In genomic region chr3:88114396-88114795, GRCm38 (mm10) we compare ENCODE assay signal across 31 mouse cellular contexts. TPM values are rescaled to one million over a fixed set of nuclear protein-coding genes. Genes with fewer than 3 reads are reported as not detected.
A peak's percentile ranks its signal among the peaks of the same experiment; 100 is the strongest.
DNase-seq lines count a peak whose midpoint lies in the region; ATAC-seq lines count a peak whose summit lies in the region.
"Had no signal": no experiment of that assay in that cellular context is flagged by ENCODE, and none has a peak within 500 bp of the region (broad histone marks: within the 10 kb centered on the region; RNA-seq: fewer than 3 reads in every experiment).

No protein-coding gene starts in this region.

- H3K9me3 ChIP-seq in heart, embryonic 10.5 days = no peaks in the 10 kb centered on the region
- no peaks in the 10 kb centered on the region for H3K9me3 ChIP-seq in heart, embryonic 13.5 days
- no peaks in the 10 kb centered on the region for H3K9me3 ChIP-seq in heart, embryonic 16.5 days (replicated peaks; ENCODE audit: control insufficient read depth, low read length)
- H3K9me3 ChIP-seq: embryonic facial prominence, embryonic 10.5 days; embryonic facial prominence, embryonic 13.5 days; forebrain, embryonic 12.5 days; forebrain, embryonic 15.5 days; hindbrain, embryonic 12.5 days; hindbrain, embryonic 15.5 days had no signal

- no peak overlapping the region for H3K4me2 ChIP-seq in heart, embryonic 13.5 days
- H3K4me2 ChIP-seq in heart, embryonic 16.5 days (ENCODE audit: low read depth, low read length) = no peak overlapping the region
- H3K4me2 ChIP-seq: embryonic facial prominence, embryonic 13.5 days; forebrain, embryonic 12.5 days; forebrain, embryonic 15.5 days; hindbrain, embryonic 12.5 days; hindbrain, embryonic 15.5 days had no signal

- no peaks in the 10 kb centered on the region for H3K27me3 ChIP-seq in heart, embryonic 10.5 days (ENCODE audit: insufficient read depth, poor library complexity, severe bottlenecking)
- no peaks in the 10 kb centered on the region for H3K27me3 ChIP-seq in heart, embryonic 13.5 days (replicated peaks)
- no peaks in the 10 kb centered on the region for H3K27me3 ChIP-seq in heart, embryonic 16.5 days (ENCODE audit: control insufficient read depth, insufficient read depth, low read length)
- H3K27me3 ChIP-seq: embryonic facial prominence, embryonic 13.5 days; forebrain, embryonic 12.5 days; forebrain, embryonic 15.5 days; hindbrain, embryonic 12.5 days; hindbrain, embryonic 15.5 days had no signal

- H3K9ac ChIP-seq in heart, embryonic 13.5 days = peak overlapping the region; percentile 5; the same call in 1 of the 2 replicates
- H3K9ac ChIP-seq in heart, embryonic 16.5 days (ENCODE audit: low read length) = no peak overlapping the region
- H3K9ac ChIP-seq: forebrain, embryonic 12.5 days; forebrain, embryonic 15.5 days; hindbrain, embryonic 12.5 days; hindbrain, embryonic 15.5 days had no signal

- ATAC-seq in heart, embryonic 13.5 days (ENCODE audit: extremely low read depth, insufficient number of reproducible peaks, low FRiP score, low TSS enrichment) = no peak
- ATAC-seq in heart, embryonic 16.5 days (replicated peaks; ENCODE audit: extremely low read depth, insufficient read depth, low FRiP score) = peak; percentile 60
- ATAC-seq: activated CD4-positive, CD25-positive, alpha-beta regulatory T cell, adult 4 months; forebrain, embryonic 15.5 days; intestine, postnatal 0 days had no signal

- intact Hi-C loops in heart, postnatal 25 days (cut with DNase I) = no loop called here
- intact Hi-C loops in heart, postnatal 10 days (cut with DNase I) = loop anchor here (2.0 kb wide), 1 partner anchor 24 kb away; no protein-coding TSS in a partner anchor

- peak; percentile 86 for DNase-seq in heart, embryonic 10.5 days (ENCODE audit: low spot score)
- no peak for DNase-seq in heart, postnatal 25 days (ENCODE audit: low spot score)
- no peak for DNase-seq in heart, adult 8-10 months (ENCODE audit: low spot score)
- no peak for DNase-seq in heart, postnatal 10 days
- DNase-seq: adrenal gland, adult 8-10 months; adrenal gland, postnatal 25 days; cerebellum, adult 11-12 months; cerebellum, adult 8-10 months; cerebellum, postnatal 10 days; cerebellum, postnatal 36 days; embryo, embryonic 11 days; gastrocnemius, postnatal 25 days; kidney, adult 2 months had no signal

- no peak overlapping the region for H3K4me3 ChIP-seq in heart, embryonic 10.5 days
- H3K4me3 ChIP-seq in heart, embryonic 13.5 days = no peak overlapping the region
- no peak overlapping the region for H3K4me3 ChIP-seq in heart, embryonic 16.5 days (ENCODE audit: low read length)
- H3K4me3 ChIP-seq: embryonic facial prominence, embryonic 10.5 days; embryonic facial prominence, embryonic 13.5 days; erythroblast, embryonic 14.5 days; forebrain, embryonic 12.5 days; forebrain, embryonic 15.5 days; hindbrain, embryonic 12.5 days; hindbrain, embryonic 15.5 days had no signal

- H3K4me1 ChIP-seq in heart, embryonic 10.5 days = peaks cover 24% of the 10 kb centered on the region
- peaks cover 14% of the 10 kb centered on the region for H3K4me1 ChIP-seq in heart, embryonic 13.5 days
- H3K4me1 ChIP-seq in heart, embryonic 16.5 days (ENCODE audit: control insufficient read depth, insufficient read depth, low read length) = peaks cover 9% of the 10 kb centered on the region
- H3K4me1 ChIP-seq: embryonic facial prominence, embryonic 10.5 days; embryonic facial prominence, embryonic 13.5 days; forebrain, embryonic 12.5 days; forebrain, embryonic 15.5 days; hindbrain, embryonic 12.5 days; hindbrain, embryonic 15.5 days had no signal

- peaks cover 93% of the 10 kb centered on the region for H3K36me3 ChIP-seq in heart, embryonic 10.5 days
- H3K36me3 ChIP-seq in heart, embryonic 13.5 days = peaks cover 99% of the 10 kb centered on the region
- peaks cover 47% of the 10 kb centered on the region for H3K36me3 ChIP-seq in heart, embryonic 16.5 days (ENCODE audit: control insufficient read depth, insufficient read depth)
- H3K36me3 ChIP-seq: hindbrain, embryonic 15.5 days had no signal

- WGBS in heart, embryonic 10.5 days = 49% methylated on average over 12 of the region's 12 CpGs
- 39% methylated on average over 12 of the region's 12 CpGs for WGBS in heart, embryonic 13.5 days
- WGBS in heart, embryonic 16.5 days = 39% methylated on average over 12 of the region's 12 CpGs

- peak overlapping the region; percentile 76; the same call in 1 of the 2 replicates for H3K27ac ChIP-seq in heart, embryonic 10.5 days
- H3K27ac ChIP-seq in heart, embryonic 13.5 days (replicated peaks) = peak overlapping the region; percentile 74
- peak overlapping the region; percentile 65 for H3K27ac ChIP-seq in heart, embryonic 16.5 days (ENCODE audit: low read length)
- H3K27ac ChIP-seq: embryonic facial prominence, embryonic 10.5 days; embryonic facial prominence, embryonic 13.5 days; forebrain, embryonic 12.5 days; forebrain, embryonic 15.5 days; hindbrain, embryonic 12.5 days; hindbrain, embryonic 15.5 days had no signal

RNA-seq across cellular contexts. Expression of gene Mef2d, which starts 27.8 kb away (rescaled TPM):
- 35.8 and 47.3 TPM in 2 replicates for polyA plus RNA-seq in heart, embryonic 10.5 days (2016; fragmentation: Nextera tagmentation; extraction: Ambion mirVana)
- total RNA-seq in heart, postnatal 25 days (2021) = 100 to 1,000 TPM; 111 to 122 TPM
- 35.5 and 37.1 TPM in 2 replicates for polyA plus RNA-seq in heart, embryonic 13.5 days (2015; fragmentation: Nextera tagmentation; extraction: Ambion mirVana)
- 100 to 1,000 TPM; 125 to 139 (median 131) TPM for total RNA-seq in heart, adult 8-10 months (2022)
- 40.5 and 44.7 TPM in 2 replicates for polyA plus RNA-seq in heart, embryonic 16.5 days (2015; fragmentation: Nextera tagmentation; extraction: Ambion mirVana)
- 100 to 1,000 TPM; 121 to 133 TPM for total RNA-seq in heart, postnatal 10 days (2021)

RNA-seq across cellular contexts. Expression of gene Iqgap3, which starts 32.6 kb away (rescaled TPM):
- polyA plus RNA-seq in heart, embryonic 10.5 days (2016; fragmentation: Nextera tagmentation; extraction: Ambion mirVana) = 22.0 and 27.4 TPM in 2 replicates
- total RNA-seq in heart, postnatal 25 days (2021) = 1 to 10 TPM in 1 of 2 experiments, under 1 TPM in 1; 0.75 to 1.0 TPM
- 22.7 and 24.2 TPM in 2 replicates for polyA plus RNA-seq in heart, embryonic 13.5 days (2015; fragmentation: Nextera tagmentation; extraction: Ambion mirVana)
- under 1 TPM; 0.22 to 0.80 (median 0.45) TPM for total RNA-seq in heart, adult 8-10 months (2022)
- polyA plus RNA-seq in heart, embryonic 16.5 days (2015; fragmentation: Nextera tagmentation; extraction: Ambion mirVana) = 23.6 and 27.8 TPM in 2 replicates
- total RNA-seq in heart, postnatal 10 days (2021) = 10 to 100 TPM; 15.6 to 19.3 TPM

RNA-seq across cellular contexts. Expression of gene Ttc24, which starts 36.3 kb away (rescaled TPM):
- polyA plus RNA-seq in heart, embryonic 10.5 days (2016; fragmentation: Nextera tagmentation; extraction: Ambion mirVana) = 0.14 TPM in 1 of 2 replicates, not detected in the other
- total RNA-seq in heart, postnatal 25 days (2021) = not detected
- not detected in 2 replicates for polyA plus RNA-seq in heart, embryonic 13.5 days (2015; fragmentation: Nextera tagmentation; extraction: Ambion mirVana)
- not detected for total RNA-seq in heart, adult 8-10 months (2022)
- 0.12 and 0.18 TPM in 2 replicates for polyA plus RNA-seq in heart, embryonic 16.5 days (2015; fragmentation: Nextera tagmentation; extraction: Ambion mirVana)
- total RNA-seq in heart, postnatal 10 days (2021) = not detected
- total RNA-seq: adrenal gland, adult 8-10 months; adrenal gland, postnatal 25 days; ES-E14; gastrocnemius, adult 8-10 months; gastrocnemius, postnatal 25 days; hematopoietic stem cell, adult 5-6 weeks had no signal
- polyA plus RNA-seq: activated CD4-positive, CD25-positive, alpha-beta regulatory T cell, adult 4 months; brain, embryonic 14.5 days; cortical plate, adult 2 months; erythroblast, embryonic 14.5 days; forebrain, embryonic 15.5 days; hindbrain, embryonic 15.5 days; intestine, embryonic 14.5 days; intestine, postnatal 0 days; kidney, adult 2 months; kidney, embryonic 14.5 days had no signal

RNA-seq across cellular contexts. Expression of gene Naxe, which starts 56.1 kb away (rescaled TPM):
- polyA plus RNA-seq in heart, embryonic 10.5 days (2016; fragmentation: Nextera tagmentation; extraction: Ambion mirVana) = 143 and 148 TPM in 2 replicates
- 10 to 100 TPM; 64.1 to 71.5 TPM for total RNA-seq in heart, postnatal 25 days (2021)
- 144 and 156 TPM in 2 replicates for polyA plus RNA-seq in heart, embryonic 13.5 days (2015; fragmentation: Nextera tagmentation; extraction: Ambion mirVana)
- 100 to 1,000 TPM in 1 of 4 experiments, 10 to 100 TPM in 3; 94.4 to 103 (median 96.3) TPM for total RNA-seq in heart, adult 8-10 months (2022)
- 155 and 169 TPM in 2 replicates for polyA plus RNA-seq in heart, embryonic 16.5 days (2015; fragmentation: Nextera tagmentation; extraction: Ambion mirVana)
- 10 to 100 TPM; 76.5 to 86.4 TPM for total RNA-seq in heart, postnatal 10 days (2021)

Comparison
In these comparisons a context has a peak if more than half of its experiments do, and no peak if none do; other contexts are left out.
1. RNA of gene Iqgap3, which starts 32.6 kb away (total RNA-seq): 15.6 to 19.3 TPM in heart, postnatal 10 days; 0.75 to 1.0 TPM in heart, postnatal 25 days and 0.22 to 0.80 TPM in heart, adult 8-10 months; every median in the first group is over 4 times any median in the second.
2. Peak in every context shown above with its lines, with median percentiles within 50 percentile points of each other: H3K27ac ChIP-seq.